Mouse (Mus musculus) left cerebral cortex, postnatal 14 days (tissue): ENCODE measurements around the gene Flnb. TPM values are rescaled to one million over a fixed set of nuclear protein-coding genes. Genes with fewer than 3 reads are reported as not detected.

Experiments
- DNase-seq, 2 experiments: peaks; one replicate each; pipeline ENCODE4 v3.0.0; 2021 to 2022; ENCODE audit warnings: low spot score in 2 of 2, mixed read lengths in 1 of 2
- intact Hi-C: fragments of 180-260 bp; cut with DNase I; formaldehyde crosslinking; loops from one replicate; pipeline ENCODE4 v1.15.1; 2025
- total RNA-seq, 2 experiments: library from RNA; stranded (reverse); gene quantifications; 2 replicates each; pipeline ENCODE4 v1.2.3; 2021

Gene Flnb
- total RNA-seq, 2 experiments from 2014 or later = 31.2 to 33.8 TPM

DNA sequence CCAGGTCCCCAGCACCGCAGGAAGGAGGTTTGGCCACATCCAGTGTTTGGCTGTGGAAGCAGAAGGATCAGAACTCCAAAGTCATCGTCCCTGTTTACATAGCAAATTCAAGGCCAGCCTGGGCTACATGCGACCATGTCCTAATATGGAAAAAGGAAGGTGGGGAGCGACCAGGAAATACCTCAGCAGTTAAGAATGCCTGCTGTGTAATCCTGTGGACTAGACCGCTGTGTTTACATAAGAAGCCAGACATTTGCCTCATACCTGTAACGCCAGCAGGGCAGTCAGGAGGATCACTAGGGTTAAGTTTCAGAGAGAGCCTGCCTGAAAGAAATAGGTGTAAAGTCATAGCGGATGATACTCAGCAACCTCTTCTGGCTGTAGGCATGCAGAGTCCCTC lies 145.4 kb downstream of the Flnb start:
- intact Hi-C loops = loop anchor here (5.0 to 10.0 kb wide), 3 partner anchors 146 to 384 kb away; partner anchors contain the start of gene Flnb
- no peak for DNase-seq

DNA sequence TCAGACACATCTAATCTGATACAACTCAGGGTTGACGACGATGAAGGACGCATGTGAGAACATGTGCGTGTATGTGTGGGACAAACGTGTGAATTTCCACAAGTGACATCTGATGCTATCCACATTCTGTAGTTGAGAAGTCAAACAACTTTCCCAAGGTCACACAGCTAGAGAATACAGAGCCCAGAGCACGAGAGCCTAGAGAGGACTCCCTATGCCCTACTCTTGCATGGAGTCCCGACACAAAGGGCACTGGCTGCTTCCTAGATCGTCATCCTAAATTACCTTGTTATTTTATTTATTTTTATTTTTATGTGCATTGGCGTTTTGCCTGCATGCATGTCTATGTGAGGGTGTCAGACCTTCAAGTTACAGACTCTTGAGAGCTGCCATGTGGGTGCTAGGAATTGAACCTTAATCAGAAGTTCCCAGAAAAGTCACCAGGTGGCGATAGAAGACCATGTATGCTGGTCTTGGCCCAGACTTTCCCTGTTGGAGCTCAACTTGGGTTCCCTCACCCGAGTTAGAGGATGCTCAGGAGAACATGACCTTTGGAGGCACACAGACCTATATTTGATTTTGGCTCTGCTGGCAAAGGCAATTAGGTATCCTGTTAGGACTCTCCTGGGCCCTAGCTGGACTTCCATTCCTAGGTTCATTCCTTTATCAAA lies 146.6 kb downstream of the Flnb start:
- peak; percentile 87 to 88 for DNase-seq
- intact Hi-C loops = loop anchor here (2.0 to 10.0 kb wide), 5 partner anchors 32 to 383 kb away; partner anchors contain the start of gene Flnb

- no peak for DNase-seq
- intact Hi-C loops = no loop called here
Observed at GRCm38 (mm10) chr14:7971889-7972493, 154.2 kb downstream of the Flnb start.

DNA sequence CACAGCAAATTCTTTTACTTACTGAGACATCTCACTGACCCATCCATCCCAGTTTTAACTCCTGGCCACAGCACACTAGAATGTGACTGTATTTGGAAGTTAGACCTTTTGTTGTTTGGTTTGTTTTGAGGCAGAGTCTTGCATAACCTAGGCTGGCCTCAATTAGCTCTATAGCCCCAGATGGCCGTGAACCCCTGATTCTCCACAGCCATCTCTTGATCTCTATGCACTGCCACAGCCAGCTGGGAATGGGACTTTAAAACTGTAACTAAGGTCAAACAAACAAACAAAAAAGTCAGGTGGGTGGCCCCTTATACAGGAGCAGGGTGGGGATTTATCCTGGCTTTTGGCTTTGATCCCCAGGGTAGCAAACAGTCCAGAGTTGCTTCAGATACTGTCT lies 156.9 kb downstream of the Flnb start:
- DNase-seq = no peak
- intact Hi-C loops = no loop called here

GRCm38 (mm10) chr14:7975177-7975576 lies 157.4 kb downstream of the Flnb start:
- DNase-seq = no peak
- intact Hi-C loops = no loop called here

- intact Hi-C loops = no loop called here
Observed at GRCm38 (mm10) chr14:7977471-7977870, 159.7 kb downstream of the Flnb start.

GRCm38 (mm10) chr14:7978183-7978582 lies 160.4 kb downstream of the Flnb start:
- intact Hi-C loops = no loop called here
- no peak for DNase-seq

More at GRCm38 (mm10) chr14:7977471-7977870, 159.7 kb downstream of the Flnb start:
- no peak for DNase-seq

- intact Hi-C loops = no loop called here
- no peak for DNase-seq
Observed at GRCm38 (mm10) chr14:7981226-7981625, 163.5 kb downstream of the Flnb start.

- DNase-seq = no peak
- intact Hi-C loops = no loop called here
Observed at GRCm38 (mm10) chr14:7986913-7987312, 169.2 kb downstream of the Flnb start.

DNA sequence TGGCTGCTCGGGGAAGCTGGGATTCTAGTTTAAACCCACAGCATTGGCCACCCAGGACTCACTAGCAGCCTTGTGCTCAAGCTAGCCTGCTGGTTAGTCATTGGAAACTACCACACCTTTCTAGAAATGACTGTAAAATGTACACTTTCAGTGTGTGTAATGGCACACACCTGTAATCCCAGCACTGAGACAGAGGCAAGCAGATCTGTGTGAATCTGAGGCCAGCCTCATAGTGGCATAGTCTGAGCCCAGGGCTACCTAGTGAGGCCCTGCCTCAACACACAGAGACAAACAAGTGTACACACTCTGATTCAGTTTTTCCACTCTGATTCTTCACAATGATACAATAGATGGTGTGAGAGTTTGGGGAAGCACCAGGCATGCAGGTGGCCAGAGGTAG lies 171.6 kb downstream of the Flnb start:
- DNase-seq = no peak
- intact Hi-C loops = no loop called here

DNA sequence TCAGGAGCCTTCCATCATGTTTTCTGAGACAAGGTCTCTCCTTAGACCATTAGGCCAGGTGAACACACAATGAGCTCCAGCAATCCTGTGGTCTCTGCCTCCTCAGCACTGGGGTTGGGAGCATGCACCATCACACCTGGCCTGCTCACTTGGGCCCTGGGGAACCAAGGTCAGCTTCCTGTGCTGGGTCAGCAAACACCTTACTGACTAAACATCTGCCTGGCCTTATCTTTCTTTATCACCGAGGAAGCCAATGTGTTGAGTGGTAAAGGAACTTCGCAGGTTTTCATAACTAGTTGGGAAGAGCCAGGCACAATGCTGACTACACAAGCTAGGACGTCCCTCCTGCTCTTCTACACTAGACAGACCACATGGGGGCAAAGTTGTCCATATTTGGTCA lies 172.2 kb downstream of the Flnb start:
- no peak for DNase-seq
- intact Hi-C loops = no loop called here

DNA sequence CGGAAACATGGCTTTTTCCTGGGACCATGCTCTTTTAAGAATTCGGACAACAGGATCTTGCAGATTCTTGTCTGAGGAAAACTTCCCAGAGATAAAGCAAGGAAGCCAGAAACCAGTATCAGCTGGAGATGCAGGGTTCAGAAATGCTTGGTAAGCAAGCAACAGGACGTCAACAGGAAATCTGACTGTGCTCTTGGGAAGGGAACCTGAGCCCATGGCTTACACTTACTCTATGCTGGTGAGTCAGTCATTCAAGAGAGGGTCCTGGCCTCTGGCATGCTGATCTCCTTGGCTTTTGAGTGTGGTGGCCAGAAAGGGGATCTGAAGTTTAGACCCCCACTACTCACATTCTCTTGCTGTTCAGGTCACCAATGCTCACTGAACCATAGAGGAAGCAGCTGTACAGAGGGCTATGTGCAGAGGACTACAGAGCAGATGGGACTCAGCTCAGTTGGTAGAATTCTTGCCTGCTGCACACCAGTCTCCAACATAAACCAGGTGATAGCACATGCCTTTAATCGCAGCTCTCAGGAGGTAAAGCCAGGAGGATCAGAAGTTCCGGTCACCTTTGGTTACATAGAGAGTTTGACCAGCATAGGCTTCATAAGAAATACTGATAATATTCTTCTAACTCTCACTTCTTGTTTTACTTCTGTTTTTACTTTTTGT lies 173.5 kb downstream of the Flnb start:
- intact Hi-C loops = no loop called here
- DNase-seq = no peak

DNA sequence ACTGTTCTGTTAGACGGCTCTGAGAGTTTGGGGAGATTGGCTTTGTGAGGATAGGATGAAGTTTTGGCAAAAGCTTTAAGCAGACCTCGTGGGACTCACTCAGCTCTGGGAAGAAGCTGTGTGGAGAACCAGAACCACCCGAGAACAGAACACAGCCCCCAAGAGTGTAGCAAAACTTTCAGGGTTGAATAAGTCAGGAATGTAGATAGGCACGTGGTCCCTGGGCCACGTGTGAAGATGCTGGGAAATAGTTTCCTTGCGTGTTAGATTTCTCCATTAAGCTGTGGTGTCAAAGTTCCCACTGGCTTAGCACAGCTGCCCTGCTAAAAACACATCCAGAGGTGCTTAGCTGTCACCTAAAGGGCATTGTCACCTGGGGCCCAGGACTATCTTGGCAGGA lies 174.4 kb downstream of the Flnb start:
- intact Hi-C loops = no loop called here
- no peak for DNase-seq

DNA sequence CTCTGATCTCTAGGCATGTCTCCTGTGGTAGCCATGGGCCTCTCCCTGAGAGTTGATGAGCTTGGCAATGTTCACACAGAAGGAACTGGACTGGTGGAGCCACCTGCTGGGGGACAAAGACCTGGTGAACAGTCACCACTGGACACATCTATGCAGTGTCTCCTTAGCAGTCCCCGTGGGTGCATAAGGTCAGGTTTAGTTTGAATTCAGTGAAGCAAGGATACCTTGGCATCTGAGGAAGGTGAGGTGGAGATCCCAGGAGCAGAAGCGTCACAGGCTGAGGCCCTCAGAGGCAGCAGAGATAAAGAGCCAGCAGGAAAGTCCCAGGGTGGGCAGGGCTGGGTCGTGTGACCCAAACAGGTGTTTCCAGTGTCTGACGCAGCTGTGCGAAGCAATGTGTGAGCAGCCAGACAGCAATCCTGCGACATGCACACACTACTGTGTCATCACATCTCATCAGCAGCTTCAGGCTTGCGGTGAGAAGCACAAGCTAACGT lies 176.6 kb downstream of the Flnb start, which contains the start of gene Dnase1l3:
Dnase1l3 (minus strand) TSS at position 303 of the 497 bp plus-strand sequence.
- peak in 1 of 2 experiments; percentile 42 for DNase-seq
- intact Hi-C loops = no loop called here

DNA sequence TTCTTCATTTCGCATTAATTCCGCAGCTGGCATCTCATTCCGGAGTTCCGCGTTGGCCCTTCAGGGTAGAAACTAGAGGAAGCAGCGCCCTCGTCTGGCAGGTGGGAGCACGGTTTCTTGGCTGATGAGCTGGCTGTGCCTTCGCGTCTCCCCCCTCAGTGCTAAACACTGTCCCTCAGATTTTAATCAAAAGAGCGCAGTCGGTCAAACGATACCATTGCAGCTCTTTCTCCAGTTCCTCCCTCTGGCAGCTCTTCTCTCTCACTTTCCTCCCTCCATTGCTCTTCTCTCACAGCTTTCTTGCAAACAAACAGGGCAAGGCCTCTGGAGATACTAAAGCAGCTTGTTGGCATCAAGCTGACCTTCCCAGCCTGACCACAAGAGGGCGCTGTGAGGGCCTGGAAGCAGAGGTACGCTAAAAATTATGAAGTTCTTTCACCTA lies 179.5 kb downstream of the Flnb start:
- intact Hi-C loops = loop anchor here (2.0 kb wide), 2 partner anchors 32 to 180 kb away; partner anchors contain the start of gene Flnb
- DNase-seq = peak; percentile 93 to 94

GRCm38 (mm10) chr14:7999030-7999429 lies 181.3 kb downstream of the Flnb start:
- intact Hi-C loops = no loop called here
- DNase-seq = no peak

GRCm38 (mm10) chr14:7999435-7999834 lies 181.7 kb downstream of the Flnb start:
- DNase-seq = no peak
- intact Hi-C loops = no loop called here

- intact Hi-C loops = loop anchor here (2.0 kb wide), 1 partner anchor 33 kb away; no protein-coding TSS in a partner anchor
- no peak for DNase-seq
Observed at GRCm38 (mm10) chr14:8000247-8000646, 182.5 kb downstream of the Flnb start.
